Mouse (Mus musculus): ENCODE results near the gene Sowahd.

Gene Sowahd

GRCm38 (mm10) chrX:37095106-37095768, 46.6 kb downstream of the Sowahd start:
- DNase-seq = no peak

- no peak for DNase-seq
Observed at GRCm38 (mm10) chrX:37098681-37099080, 50.0 kb downstream of the Sowahd start.
